Mouse (Mus musculus): ENCODE results near the gene Tjp2. TPM values are rescaled to one million over a fixed set of nuclear protein-coding genes. Genes with fewer than 3 reads are reported as not detected.
"Not testable (repeated sequence)": the region's sequence is repeated elsewhere in the genome, so short reads cannot be mapped to it uniquely, and the experiment has no call there.

Gene Tjp2
- polyA plus RNA-seq, 1 experiment from 2014 or later = 4.9 TPM

DNA sequence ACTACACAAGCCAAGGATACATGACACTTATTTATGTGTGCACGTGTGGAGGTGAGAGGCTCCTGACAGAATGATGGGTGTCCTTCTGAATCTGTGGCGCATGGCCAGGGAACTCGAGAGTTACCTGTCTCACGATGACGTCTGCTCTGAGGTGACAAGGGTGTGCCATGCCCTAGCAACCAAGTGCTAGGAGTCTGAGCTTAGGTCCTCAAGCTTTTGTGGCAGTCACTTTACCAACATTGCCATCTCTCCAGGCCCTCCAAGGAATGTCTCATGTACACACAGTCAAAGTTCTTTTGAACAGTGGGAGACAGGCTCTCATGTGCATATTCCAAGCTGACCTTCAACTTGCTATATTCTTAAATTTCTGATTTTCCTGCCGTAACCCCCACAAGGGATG is 33.1 kb upstream of the Tjp2 start:
- Histone ChIP-seq H3K36me3 (replicated peaks) (peaks cover 25% of the 10 kb centered on the region), H3K4me1 (replicated peaks) (peaks cover 2% of the 10 kb centered on the region; the same call in 1 of the 2 replicates), H3K4me2 (no peak overlapping the region), H3K9ac (no peak overlapping the region), H3K4me3 (replicated peaks) (no peak overlapping the region), H3K27ac (replicated peaks) (no peak overlapping the region), H3K9me3 (replicated peaks) (no peaks in the 10 kb centered on the region), H3K27me3 (no peaks in the 10 kb centered on the region)
- ATAC-seq (ENCODE audit: insufficient read depth) = no peak
- 80% methylated on average over 6 of the region's 6 CpGs for WGBS (ENCODE audit: insufficient replicate concordance)

DNA sequence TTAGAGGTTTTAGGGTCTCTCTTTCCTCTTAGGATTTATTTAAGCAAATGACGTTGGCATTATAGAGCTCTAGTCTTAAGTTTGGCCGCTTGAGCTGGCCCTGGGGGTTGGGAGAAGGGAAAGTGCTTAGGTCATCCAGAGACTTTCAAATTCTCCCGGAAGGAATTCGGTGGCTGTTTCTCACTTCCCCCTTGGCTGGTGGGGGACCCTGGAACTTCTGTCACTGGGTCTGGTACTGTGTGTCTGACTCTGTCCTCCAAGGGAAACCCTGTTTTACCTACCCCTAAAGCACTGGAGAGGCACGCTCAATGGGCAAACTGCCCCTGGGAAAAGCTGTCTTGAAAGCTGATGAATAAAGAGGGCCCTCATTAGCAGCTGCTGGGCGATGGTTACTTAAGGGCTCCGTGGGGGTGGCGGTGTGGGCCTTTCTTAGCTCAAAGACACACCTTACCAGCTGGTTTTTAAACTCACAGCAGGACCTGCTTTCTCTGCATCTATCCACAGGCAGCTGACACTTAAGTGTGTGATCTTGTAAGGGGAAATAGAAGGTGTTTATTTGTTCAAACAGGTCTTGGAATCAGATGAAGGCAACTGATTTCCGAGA is 28.9 kb upstream of the Tjp2 start:
- H3K27me3 ChIP-seq = no peaks in the 10 kb centered on the region
- no peak overlapping the region for H3K27ac ChIP-seq (replicated peaks)
- H3K36me3 ChIP-seq (replicated peaks) = no peaks in the 10 kb centered on the region
- ATAC-seq (ENCODE audit: insufficient read depth) = no peak
- no peak overlapping the region for H3K4me3 ChIP-seq (replicated peaks)
- H3K9me3 ChIP-seq (replicated peaks) = no peaks in the 10 kb centered on the region
- H3K4me2 ChIP-seq = no peak overlapping the region
- H3K4me1 ChIP-seq (replicated peaks) = no peaks in the 10 kb centered on the region
- 40% methylated on average over 9 of the region's 9 CpGs for WGBS (ENCODE audit: insufficient replicate concordance)
- H3K9ac ChIP-seq = no peak overlapping the region

DNA sequence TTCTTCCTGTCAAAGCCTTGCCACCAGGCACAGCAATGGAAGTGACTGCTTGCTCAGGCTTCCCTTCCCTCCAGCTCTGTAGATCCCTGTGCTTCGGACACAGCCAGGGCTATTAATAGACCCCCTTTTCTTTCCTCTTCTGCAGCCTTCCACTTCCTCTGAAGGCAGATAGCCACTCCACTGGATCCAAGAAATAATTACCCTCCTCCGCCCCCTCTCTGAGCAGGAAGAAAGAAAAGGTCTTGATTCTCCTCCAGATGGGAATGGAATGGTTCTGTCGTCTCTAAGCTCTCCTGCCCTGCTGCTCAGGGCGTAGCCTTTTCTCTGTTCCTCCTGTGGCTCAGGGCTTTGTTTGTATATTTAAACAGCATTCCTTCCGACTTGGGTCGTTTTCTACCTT is 27.0 kb upstream of the Tjp2 start:
- Histone ChIP-seq H3K9ac (no peak overlapping the region), H3K4me1 (replicated peaks) (no peaks in the 10 kb centered on the region), H3K4me3 (replicated peaks) (no peak overlapping the region), H3K27ac (replicated peaks) (no peak overlapping the region), H3K4me2 (no peak overlapping the region), H3K36me3 (replicated peaks) (no peaks in the 10 kb centered on the region), H3K9me3 (replicated peaks) (no peaks in the 10 kb centered on the region), H3K27me3 (no peaks in the 10 kb centered on the region)
- no peak for ATAC-seq (ENCODE audit: insufficient read depth)
- WGBS (ENCODE audit: insufficient replicate concordance) = 19% methylated on average over 6 of the region's 6 CpGs

DNA sequence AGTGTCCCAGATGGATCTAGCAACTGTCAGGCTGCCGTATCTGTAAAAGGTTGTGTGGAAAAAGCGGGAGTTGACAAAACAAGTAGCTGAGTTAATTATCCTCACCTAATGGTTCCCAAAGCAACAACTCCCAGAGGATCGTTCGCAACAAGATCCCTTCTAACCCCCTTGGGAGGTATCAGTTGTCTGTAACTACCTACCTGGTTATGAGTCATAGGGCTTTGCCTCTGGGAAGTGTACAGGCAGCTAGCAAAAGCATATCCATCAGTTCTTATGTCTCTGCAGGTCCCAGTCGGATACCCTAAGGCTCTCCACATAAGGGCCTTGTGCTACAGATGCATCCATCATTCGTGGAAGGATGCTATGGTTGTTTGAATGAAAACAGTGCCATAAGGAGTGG is 18.5 kb upstream of the Tjp2 start:
- 67% methylated on average over 6 of the region's 6 CpGs for WGBS (ENCODE audit: insufficient replicate concordance)
- ATAC-seq (ENCODE audit: insufficient read depth) = no peak
- Histone ChIP-seq H3K4me2 (no peak overlapping the region), H3K4me3 (replicated peaks) (no peak overlapping the region), H3K9ac (no peak overlapping the region), H3K36me3 (replicated peaks) (no peaks in the 10 kb centered on the region), H3K27ac (replicated peaks) (no peak overlapping the region), H3K9me3 (replicated peaks) (no peaks in the 10 kb centered on the region), H3K4me1 (replicated peaks) (no peaks in the 10 kb centered on the region), H3K27me3 (no peaks in the 10 kb centered on the region; the same call in 1 of the 2 replicates)

DNA sequence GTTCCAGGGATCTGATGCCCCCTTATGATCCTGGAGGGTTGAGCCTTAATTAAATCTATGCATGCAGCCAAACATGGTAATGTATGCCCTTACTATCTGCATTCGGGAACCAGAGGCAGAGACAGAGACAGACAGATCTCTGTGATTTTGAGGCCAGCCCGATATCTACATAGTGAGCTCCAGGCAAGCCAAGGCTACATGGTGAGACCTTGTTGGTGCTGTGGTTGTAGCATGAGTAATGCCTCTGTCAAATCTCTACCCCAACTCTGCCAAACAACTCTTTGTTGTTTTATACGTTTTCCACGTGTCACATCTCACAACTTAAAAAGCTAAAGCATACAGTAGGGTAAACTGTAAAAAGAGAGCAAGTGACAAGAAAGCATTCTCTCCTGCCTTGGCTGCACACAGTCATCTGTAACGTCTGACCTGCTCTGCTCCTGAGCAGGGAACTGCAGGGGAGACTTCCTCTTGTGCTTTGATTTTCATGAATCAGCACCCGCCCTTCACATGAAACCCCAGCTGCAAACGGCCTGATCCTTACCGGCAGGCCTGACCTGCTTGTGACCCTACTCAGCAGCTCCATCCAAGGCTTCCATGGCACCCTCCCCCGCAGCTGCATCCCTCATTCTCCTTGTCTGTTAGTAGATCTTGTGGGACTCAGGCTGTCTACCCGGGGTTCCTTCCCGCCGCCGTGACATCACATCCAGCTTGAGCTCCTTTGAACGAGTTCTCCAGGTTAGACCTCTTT is 17.1 kb upstream of the Tjp2 start:
- WGBS (ENCODE audit: insufficient replicate concordance) = 26% methylated on average over 14 of the region's 14 CpGs
- Histone ChIP-seq H3K36me3 (replicated peaks) (no peaks in the 10 kb centered on the region), H3K9me3 (replicated peaks) (no peaks in the 10 kb centered on the region), H3K4me1 (replicated peaks) (no peaks in the 10 kb centered on the region), H3K27ac (replicated peaks) (no peak overlapping the region), H3K9ac (no peak overlapping the region), H3K27me3 (no peaks in the 10 kb centered on the region; the same call in 1 of the 2 replicates), H3K4me3 (replicated peaks) (no peak overlapping the region), H3K4me2 (no peak overlapping the region)
- no peak for ATAC-seq (ENCODE audit: insufficient read depth)

DNA sequence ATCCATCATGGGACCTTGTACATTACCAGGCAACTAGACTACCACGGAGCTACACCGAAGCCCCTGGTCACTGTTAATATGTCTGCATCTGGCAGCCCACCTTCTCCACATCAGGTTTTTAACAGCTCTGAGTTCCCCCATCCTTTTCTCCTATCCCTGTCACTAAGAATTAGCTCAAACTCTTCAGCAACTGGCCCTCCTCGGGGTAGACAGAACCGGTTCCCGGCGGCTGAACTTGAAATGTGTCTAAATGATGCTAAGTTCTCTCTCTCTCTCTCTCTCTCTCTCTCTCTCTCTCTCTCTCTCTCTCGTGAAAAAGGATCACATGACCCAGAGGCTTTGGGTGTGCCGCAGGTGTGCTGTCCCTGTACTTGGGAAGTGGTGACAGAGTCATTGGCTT is 16.4 kb upstream of the Tjp2 start:
- no peak for ATAC-seq (ENCODE audit: insufficient read depth)
- H3K4me2 ChIP-seq = no peak overlapping the region
- H3K9me3 ChIP-seq (replicated peaks) = no peaks in the 10 kb centered on the region
- no peaks in the 10 kb centered on the region for H3K4me1 ChIP-seq (replicated peaks)
- 61% methylated on average over 8 of the region's 8 CpGs for WGBS (ENCODE audit: insufficient replicate concordance)
- no peak overlapping the region for H3K27ac ChIP-seq (replicated peaks)
- H3K4me3 ChIP-seq (replicated peaks) = no peak overlapping the region
- no peaks in the 10 kb centered on the region for H3K36me3 ChIP-seq (replicated peaks)
- H3K9ac ChIP-seq = no peak overlapping the region
- no peaks in the 10 kb centered on the region; the same call in 1 of the 2 replicates for H3K27me3 ChIP-seq

DNA sequence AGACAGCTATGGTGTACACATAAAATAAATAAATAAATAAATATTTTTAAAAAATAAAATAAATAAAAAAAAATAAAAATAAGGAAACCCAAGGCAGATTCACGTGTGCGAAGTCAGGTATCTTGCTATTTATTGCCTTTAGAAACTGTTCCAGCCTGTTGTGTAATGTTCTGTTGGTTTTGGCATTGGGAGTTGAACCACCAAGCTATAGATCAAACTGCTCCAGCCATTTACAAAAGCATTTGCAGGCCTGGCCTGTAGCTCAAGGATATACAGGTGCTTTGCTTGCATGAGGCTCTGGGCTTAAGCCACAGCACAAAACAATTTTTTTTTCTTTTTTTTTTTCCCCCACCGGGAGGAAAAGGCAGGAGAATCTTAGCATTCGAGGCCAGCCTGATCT is 13.2 kb upstream of the Tjp2 start:
- Histone ChIP-seq H3K36me3 (replicated peaks) (no peaks in the 10 kb centered on the region), H3K4me3 (replicated peaks) (no peak overlapping the region), H3K27me3 (no peaks in the 10 kb centered on the region; the same call in 1 of the 2 replicates), H3K9ac (no peak overlapping the region), H3K4me2 (no peak overlapping the region), H3K27ac (replicated peaks) (no peak overlapping the region), H3K4me1 (replicated peaks) (no peaks in the 10 kb centered on the region), H3K9me3 (replicated peaks) (no peaks in the 10 kb centered on the region)
- 64% methylated on average over 4 of the region's 4 CpGs for WGBS (ENCODE audit: insufficient replicate concordance)
- no peak for ATAC-seq (ENCODE audit: insufficient read depth)

DNA sequence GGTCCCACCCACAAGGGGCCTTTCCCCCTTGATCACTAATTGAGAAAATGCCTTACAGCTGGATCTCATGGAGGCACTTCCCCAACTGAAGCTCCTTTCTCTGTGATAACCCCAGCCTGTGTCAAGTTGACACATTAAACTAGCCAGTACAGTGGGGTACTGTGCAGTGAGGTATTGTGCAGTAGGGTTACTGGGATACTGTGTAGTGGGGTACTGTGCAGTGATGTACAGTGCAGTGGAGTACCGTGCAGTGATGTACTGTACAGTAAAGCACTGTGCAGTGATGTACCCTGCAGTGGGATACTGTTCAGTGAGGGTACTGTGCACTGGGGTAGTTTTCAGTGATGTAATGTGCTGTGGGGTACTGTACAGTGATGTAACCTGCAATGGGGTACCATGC is 7.5 kb upstream of the Tjp2 start:
- not testable (repeated sequence) for H3K27me3 ChIP-seq; H3K9ac ChIP-seq; H3K4me3 ChIP-seq (replicated peaks); H3K9me3 ChIP-seq (replicated peaks); H3K27ac ChIP-seq (replicated peaks); H3K4me2 ChIP-seq; H3K36me3 ChIP-seq (replicated peaks); H3K4me1 ChIP-seq (replicated peaks); ATAC-seq (ENCODE audit: insufficient read depth)
- 55% methylated on average over 1 of the region's 1 CpGs for WGBS (ENCODE audit: insufficient replicate concordance)

DNA sequence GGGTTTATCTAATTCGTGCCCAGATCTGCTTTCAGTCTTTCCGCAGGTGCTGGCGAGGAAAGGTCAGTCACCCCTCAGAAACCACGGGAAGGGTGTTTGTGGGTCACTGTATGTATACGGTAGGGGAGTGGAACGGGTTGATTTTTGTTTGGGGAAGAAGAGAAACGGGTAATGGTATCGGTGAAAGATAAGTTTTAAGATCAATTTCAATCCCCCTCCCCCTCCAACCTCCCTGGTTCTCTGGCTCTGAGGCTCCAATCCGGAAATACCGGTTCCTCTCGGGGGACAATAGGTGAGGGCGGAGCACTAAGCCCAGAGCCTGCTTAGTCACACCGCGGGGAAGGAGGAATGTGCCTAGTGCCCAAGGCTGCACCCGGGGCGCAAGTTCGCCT is 471 bp upstream of the Tjp2 start:
- H3K4me1 ChIP-seq (replicated peaks) = 0 out of 2 replicates have a peak, but pooled peaks cover 3% of the 10 kb centered on the region
- peak overlapping the region; percentile 55 for H3K4me3 ChIP-seq (replicated peaks)
- peaks cover 39% of the 10 kb centered on the region for H3K27me3 ChIP-seq
- 0 out of 2 replicates have a peak, but pooled peaks have one; percentile 32 for ATAC-seq (ENCODE audit: insufficient read depth)
- peak overlapping the region; percentile 63; the same call in 1 of the 2 replicates for H3K27ac ChIP-seq (replicated peaks)
- WGBS (ENCODE audit: insufficient replicate concordance) = 1% methylated on average over 17 of the region's 17 CpGs
- H3K36me3 ChIP-seq (replicated peaks) = no peaks in the 10 kb centered on the region
- H3K4me2 ChIP-seq = peak overlapping the region; percentile 56
- H3K9me3 ChIP-seq (replicated peaks) = no peaks in the 10 kb centered on the region
- H3K9ac ChIP-seq = no peak overlapping the region

DNA sequence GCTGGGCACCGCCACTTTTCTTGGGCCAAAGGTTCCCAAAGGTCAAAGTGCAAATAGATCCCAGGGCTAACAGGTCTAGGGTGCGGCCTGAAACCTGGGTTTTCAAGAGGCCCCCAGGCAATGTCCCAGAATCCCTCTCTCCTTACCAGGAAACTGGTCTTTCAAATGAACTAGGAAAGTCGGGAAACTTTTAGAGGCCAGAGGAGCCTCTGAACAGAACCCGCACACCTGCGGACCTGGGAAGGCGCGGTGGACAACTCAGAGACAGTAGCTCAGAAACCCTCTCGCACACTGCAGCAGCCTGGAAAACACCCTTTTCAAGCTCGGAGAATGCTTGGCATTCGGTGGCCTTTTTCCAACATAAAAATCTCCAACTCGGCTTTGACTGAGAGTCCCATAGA is 979 bp downstream of the Tjp2 start:
- 0 out of 2 replicates have a peak, but pooled peaks cover 3% of the 10 kb centered on the region for H3K4me1 ChIP-seq (replicated peaks)
- no peak for ATAC-seq (ENCODE audit: insufficient read depth)
- WGBS (ENCODE audit: insufficient replicate concordance) = 37% methylated on average over 11 of the region's 11 CpGs

DNA sequence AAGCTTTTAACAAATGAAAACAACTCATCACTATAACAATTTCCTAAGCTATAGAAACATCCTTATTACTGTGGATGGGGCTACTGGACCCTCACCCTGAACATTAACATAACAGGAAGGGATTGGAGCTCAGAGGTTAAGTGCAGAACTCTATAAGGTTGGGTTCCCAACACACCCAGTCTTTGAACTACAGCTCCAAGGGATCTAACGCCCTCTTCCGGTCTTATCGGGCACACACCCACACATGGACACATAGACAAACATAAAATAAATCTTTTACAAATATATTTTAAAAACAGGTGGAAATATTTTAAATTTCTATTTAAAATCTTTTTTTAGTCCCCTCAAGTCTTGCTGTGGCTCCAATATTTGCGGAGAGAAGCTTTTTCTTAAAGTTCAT is 3.4 kb downstream of the Tjp2 start:
- no peak overlapping the region for H3K4me2 ChIP-seq
- WGBS (ENCODE audit: insufficient replicate concordance) = 63% methylated on average over 4 of the region's 4 CpGs
- no peaks in the 10 kb centered on the region for H3K9me3 ChIP-seq (replicated peaks)
- no peak overlapping the region for H3K4me3 ChIP-seq (replicated peaks)
- no peaks in the 10 kb centered on the region for H3K36me3 ChIP-seq (replicated peaks)
- H3K27me3 ChIP-seq = peaks cover 39% of the 10 kb centered on the region
- H3K27ac ChIP-seq (replicated peaks) = no peak overlapping the region
- H3K9ac ChIP-seq = no peak overlapping the region
- ATAC-seq (ENCODE audit: insufficient read depth) = no peak
- H3K4me1 ChIP-seq (replicated peaks) = 0 out of 2 replicates have a peak, but pooled peaks cover 3% of the 10 kb centered on the region

More for the DNA sequence above, 979 bp downstream of the Tjp2 start:
- Histone ChIP-seq H3K27ac (replicated peaks) (peak overlapping the region; percentile 63; the same call in 1 of the 2 replicates), H3K4me2 (peak overlapping the region; percentile 56), H3K4me3 (replicated peaks) (peak overlapping the region; percentile 55), H3K36me3 (replicated peaks) (no peaks in the 10 kb centered on the region), H3K27me3 (peaks cover 39% of the 10 kb centered on the region), H3K9ac (no peak overlapping the region), H3K9me3 (replicated peaks) (no peaks in the 10 kb centered on the region)
